Mouse (Mus musculus) right cerebral cortex, adult 18-20 months (tissue): Measurements from ENCODE around the gene Gm11549.

Source experiments
- DNase-seq: peaks from one replicate; pipeline ENCODE4 v3.0.0; 2022; ENCODE audit warnings: mixed read lengths

The Gm11549 gene

GRCm38 (mm10) chr3:36476261-36477155, 45.1 kb downstream of the Gm11549 start:
- no peak for DNase-seq

- DNase-seq = peak; percentile 93
Measured at GRCm38 (mm10) chr3:36475532-36476087, 46.0 kb downstream of the Gm11549 start, which contains the start of the genes Anxa5 and 1810062G17Rik. Gene Anxa5 (minus strand): TSS chr3:36475894. Gene 1810062G17Rik (plus strand): TSS chr3:36475937.

GRCm38 (mm10) chr3:36474938-36475483, 46.6 kb downstream of the Gm11549 start:
- peak; percentile 75 for DNase-seq

- no peak for DNase-seq
Measured at GRCm38 (mm10) chr3:36474421-36474820, 47.2 kb downstream of the Gm11549 start.

GRCm38 (mm10) chr3:36473222-36473621, 48.4 kb downstream of the Gm11549 start:
- DNase-seq = no peak

- no peak for DNase-seq
Measured at GRCm38 (mm10) chr3:36471856-36472255, 49.8 kb downstream of the Gm11549 start.

GRCm38 (mm10) chr3:36468871-36469270, 52.7 kb downstream of the Gm11549 start:
- DNase-seq = no peak

- peak; percentile 69 for DNase-seq
Measured at GRCm38 (mm10) chr3:36467632-36468031, 54.0 kb downstream of the Gm11549 start.

- no peak for DNase-seq
Measured at GRCm38 (mm10) chr3:36465538-36465937, 56.1 kb downstream of the Gm11549 start.
